Mouse (Mus musculus) G1E (cell line): ENCODE data around the gene Pus1.

Experiments
- CTCF ChIP-seq: IDR thresholded peaks from 2 replicates; pipeline ENCODE4 v1.5.1; 2012; ENCODE audit warnings: low read depth, low read length, inconsistent platforms, mixed read lengths
- GATA1 ChIP-seq: IDR thresholded peaks from 2 replicates; pipeline ENCODE4 v1.6.1; 2012; ENCODE audit warnings: borderline replicate concordance, low read length, inconsistent platforms, mixed read lengths
- GATA2 ChIP-seq: IDR thresholded peaks from 2 replicates; pipeline ENCODE4 v1.6.1; 2012; ENCODE audit warnings: low read depth, low read length, inconsistent platforms, borderline replicate concordance
- POLR2AphosphoS5 ChIP-seq: IDR thresholded peaks from 2 replicates; pipeline ENCODE4 v1.6.1; 2012; ENCODE audit warnings: low read depth, low read length, inconsistent platforms; ENCODE audit not compliant: insufficient replicate concordance

DNA sequence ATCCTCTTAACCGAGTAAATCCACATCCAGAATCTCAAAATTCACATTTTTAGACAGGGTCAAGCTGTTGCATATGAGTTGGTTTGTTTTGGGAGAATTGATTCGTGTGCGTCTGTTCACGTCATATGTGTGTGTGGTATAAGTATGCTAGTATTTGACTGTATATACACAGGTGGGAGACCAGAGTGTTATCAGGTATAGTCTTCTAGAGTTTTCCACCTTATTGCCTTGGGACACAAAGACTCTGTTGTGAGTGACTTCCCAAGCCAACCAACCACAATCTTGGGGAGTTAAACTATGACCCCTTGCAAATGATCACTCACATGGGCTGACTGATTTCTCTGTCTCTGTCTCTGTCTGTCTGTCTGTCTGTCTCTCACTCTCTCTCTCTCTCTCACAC lies 44.0 kb upstream of the Pus1 start:
- no peak for TF ChIP-seq CTCF
- TF ChIP-seq GATA1, result no peak
- no peak for TF ChIP-seq POLR2AphosphoS5
- no peak for TF ChIP-seq GATA2
